Mouse (Mus musculus) lung, postnatal 25 days (tissue): ENCODE data around the gene Kcnj2.

Experiments
- DNase-seq: peaks from one replicate; pipeline ENCODE4 v3.0.0; 2022; ENCODE audit warnings: low spot score

The Kcnj2 gene

DNA sequence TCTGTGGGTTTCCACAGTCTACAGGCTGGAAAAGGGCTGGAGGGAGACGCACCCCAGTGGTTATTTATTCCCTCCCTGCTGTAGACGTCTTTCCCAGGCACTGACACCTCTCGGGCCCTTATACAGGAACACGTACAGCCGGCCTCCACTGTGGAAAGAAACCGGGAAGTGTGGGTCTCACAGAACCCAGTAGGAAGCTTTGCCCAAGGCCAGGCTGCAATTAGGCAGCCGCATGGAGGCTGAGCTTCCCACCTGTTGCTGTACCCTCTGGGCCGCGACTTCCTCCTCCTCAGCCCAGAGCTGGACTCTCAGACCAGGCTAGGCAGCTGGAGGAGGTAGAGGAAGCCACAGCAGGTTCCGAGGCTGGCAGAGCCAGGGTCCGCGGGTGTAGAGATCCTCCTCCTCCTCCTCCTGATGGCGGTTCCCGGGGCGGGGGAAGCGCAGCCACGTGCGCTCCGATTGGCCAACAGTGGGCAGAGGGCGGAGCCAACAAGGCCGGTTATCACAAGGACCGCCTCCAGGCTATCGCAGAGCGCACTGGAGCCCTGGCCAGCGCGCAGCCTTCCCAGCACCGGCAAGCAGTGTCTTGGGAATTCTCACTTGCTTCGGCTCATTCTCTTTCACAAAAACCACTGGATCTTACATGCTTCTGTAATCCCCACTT, at the start of gene Kcnj2:
Gene Kcnj2 (plus strand): TSS at position 530 of the 664 bp plus-strand sequence.
- peak; percentile 95 for DNase-seq

DNA sequence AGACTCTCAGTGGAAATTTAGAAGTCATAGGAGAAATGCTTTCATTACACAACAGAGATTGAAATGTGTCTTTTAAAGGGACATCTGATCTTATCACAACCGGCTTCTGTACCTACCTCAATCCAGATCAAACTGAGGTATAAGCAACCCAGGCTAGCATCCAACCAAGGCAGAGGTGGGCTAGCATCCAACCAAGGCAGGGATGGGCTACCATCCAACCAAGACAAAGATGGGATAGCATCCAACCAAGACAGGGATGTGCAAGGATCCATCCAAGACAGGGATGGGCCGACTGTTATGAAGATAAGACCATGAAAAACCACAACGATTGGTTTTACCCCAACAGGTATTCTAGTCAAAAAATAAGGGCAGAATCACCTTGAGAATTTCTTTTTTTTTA, 49.8 kb upstream of the Kcnj2 start:
- DNase-seq = no peak

DNA sequence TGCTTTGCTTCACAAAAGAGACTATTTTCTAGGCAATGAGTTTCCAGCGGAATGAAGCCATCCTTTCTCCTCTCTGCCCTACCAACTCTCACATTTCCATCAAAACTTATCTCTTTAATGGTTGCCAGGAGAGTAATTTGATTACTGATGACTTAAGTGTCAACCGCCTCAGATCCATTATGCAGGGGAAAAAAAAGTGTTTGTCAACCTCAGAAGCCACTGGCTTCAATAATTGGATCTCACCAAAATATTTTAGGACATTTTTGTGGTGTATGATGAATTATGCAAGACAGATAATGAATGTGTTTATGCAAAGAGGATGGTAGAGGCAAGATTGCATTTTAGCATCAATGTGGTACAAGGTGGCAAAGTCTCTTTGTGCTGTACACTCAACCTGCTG, 45.8 kb upstream of the Kcnj2 start:
- DNase-seq = no peak

DNA sequence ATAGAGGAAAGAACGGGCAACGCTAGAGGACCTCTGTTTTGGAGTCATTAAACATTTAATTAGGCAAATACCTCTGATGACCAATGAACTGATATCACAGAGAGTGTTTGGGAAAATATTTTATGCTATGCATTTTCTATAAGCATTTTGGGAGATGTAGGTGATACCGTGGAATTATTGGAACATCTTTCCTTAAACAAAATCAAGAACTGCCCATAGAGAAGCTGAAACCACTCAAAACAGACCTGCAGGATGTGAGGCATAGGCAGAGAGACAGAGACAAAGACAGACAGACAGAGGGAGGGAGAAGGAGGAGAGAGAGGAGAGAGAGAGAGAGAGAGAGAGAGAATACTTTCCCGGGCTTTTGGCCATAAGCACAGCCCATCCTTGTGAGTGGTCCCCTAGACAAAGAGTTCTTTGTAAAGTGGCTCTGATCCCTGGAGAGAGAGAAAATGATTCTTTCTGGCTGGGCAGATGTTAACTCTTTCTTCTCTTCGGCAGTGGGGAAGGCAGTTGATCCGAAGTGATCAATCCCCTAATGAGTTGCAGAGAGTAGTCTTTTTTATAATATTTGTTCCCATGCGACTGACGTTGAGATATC, 43.2 kb upstream of the Kcnj2 start:
- no peak for DNase-seq

DNA sequence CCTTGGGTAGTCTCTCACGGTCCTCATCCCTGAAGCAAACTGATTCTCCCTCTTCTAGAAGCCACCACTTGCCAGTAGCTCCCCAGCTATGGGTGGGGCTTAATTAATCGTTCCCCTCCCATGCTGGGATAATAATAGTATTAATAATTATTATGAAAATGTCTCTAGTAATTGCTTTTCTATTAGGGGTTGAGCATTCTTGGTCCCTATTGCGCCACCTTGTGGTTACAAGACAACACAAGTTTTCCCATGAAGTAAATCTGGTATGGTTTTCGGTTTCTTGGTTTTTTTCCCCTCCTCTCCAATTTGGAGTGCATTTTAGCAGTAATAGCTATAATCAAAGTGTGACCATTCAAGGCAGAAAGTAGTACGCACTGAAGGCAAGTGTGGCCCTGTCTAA, 23.8 kb upstream of the Kcnj2 start:
- peak; percentile 35 for DNase-seq

GRCm38 (mm10) chr11:111043298-111043697, 22.7 kb upstream of the Kcnj2 start:
- DNase-seq = no peak

DNA sequence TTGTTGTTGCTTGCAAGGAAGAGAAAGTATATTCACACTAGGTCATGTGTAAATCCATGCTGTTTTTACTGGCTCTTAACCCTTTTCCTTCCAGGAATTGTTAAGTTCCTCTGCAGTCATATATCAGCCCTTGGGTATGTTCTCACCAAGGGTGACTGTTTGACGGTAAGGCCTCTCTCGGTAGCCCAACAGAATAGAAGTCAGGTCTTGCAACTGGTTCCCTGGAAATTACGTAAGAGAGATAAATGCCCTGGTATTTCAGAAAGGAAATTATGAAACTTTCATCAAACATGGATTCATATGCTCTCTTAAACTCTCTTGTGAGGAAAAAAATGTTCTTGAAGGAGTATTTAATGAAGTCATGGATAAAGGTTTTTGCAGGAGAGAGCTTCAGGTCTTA, 11.7 kb upstream of the Kcnj2 start:
- no peak for DNase-seq

- no peak for DNase-seq
Observed at GRCm38 (mm10) chr11:111054854-111055822, 10.8 kb upstream of the Kcnj2 start.

- no peak for DNase-seq
Observed at GRCm38 (mm10) chr11:111056030-111056429, 9.9 kb upstream of the Kcnj2 start.

DNA sequence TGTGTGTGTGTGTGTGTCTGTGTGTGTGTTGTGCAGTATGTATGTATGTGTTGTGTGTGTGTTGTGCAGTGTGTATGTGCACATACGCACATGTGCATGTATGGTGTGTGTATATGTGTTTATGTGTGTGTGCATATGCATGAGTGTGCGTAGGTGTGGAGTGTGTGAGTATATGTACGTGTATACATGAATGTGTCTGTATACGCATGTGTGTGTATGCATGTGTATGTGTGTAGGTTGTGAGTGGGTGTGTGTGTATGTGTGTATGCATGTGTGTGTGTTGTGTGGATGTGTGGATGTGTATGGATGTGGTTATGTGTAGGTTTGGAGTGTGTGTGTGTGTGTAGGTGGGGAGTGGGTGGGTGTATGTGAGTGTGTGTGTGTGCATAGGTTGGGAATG, 8.5 kb upstream of the Kcnj2 start:
- DNase-seq = no peak

- no peak for DNase-seq
Observed at GRCm38 (mm10) chr11:111059440-111059839, 6.5 kb upstream of the Kcnj2 start.

- no peak for DNase-seq
Observed at GRCm38 (mm10) chr11:111060216-111060615, 5.7 kb upstream of the Kcnj2 start.

- peak; percentile 53 for DNase-seq
Observed at GRCm38 (mm10) chr11:111064751-111065527, 1.0 kb upstream of the Kcnj2 start.

GRCm38 (mm10) chr11:111066299-111066691, 331 bp downstream of the Kcnj2 start:
- DNase-seq = peak; percentile 11

GRCm38 (mm10) chr11:111067787-111068186, 1.8 kb downstream of the Kcnj2 start:
- no peak for DNase-seq

DNA sequence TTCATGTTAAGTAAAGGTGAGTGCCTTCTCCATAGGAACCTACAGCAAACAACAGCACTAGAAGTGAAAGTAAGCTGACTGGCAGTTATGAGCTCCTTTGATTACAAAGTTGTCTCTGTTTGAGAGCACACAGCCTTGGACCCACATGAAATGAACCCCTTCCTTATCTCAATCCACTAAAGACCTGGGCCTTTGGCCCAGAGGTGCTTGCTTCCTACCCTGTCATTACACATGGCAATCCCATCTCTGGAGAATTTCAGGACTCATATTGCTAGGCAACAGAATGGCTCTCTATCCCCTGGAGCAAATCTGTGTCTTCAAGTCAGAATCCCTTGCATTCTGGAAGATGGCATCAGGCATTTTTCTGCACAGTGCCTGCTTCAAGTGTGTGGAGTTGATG, 4.5 kb downstream of the Kcnj2 start:
- no peak for DNase-seq

DNA sequence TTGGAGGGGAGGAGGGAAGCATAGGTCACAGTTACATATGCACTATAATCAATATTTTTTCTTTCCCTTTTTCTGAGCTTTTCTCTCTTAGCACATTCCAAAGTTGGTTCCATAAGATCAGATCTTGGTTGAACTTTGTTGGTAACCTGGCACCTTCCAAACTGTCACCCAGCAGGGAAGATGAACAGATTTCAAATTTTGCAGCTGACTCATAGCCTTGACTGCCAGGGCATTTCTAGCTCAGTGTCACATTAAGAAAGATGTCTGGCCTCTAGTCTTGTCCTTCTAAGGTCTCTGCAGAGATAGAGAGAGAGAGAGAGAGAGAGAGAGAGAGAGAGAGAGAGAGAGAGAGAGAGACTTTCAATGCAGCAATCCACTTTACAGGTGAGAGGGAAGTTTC, 8.2 kb downstream of the Kcnj2 start:
- DNase-seq = no peak

GRCm38 (mm10) chr11:111078107-111078506, 12.1 kb downstream of the Kcnj2 start:
- DNase-seq = no peak

DNA sequence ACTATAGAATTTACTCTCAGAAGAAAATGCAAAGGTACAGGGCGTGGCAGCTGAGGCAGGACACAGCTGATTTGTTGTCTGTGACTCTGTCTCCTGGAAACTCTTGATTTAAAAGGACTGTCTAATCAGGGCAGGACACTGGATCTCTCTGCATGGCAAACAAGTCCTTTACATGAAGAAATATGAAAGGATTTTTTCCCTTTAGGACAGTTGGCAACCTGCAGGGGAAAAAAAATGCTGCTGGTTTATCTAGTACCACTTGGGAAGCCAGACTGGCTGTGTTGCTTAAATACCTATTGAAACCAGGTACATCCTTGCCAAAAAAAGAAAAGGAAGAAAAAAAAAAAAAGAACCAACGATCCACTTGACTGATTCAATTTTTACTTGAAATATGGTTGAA, 17.0 kb downstream of the Kcnj2 start:
- no peak for DNase-seq

- no peak for DNase-seq
Observed at GRCm38 (mm10) chr11:111086933-111087332, 21.0 kb downstream of the Kcnj2 start.

- DNase-seq = peak; percentile 18
Observed at GRCm38 (mm10) chr11:111088226-111088625, 22.3 kb downstream of the Kcnj2 start.

GRCm38 (mm10) chr11:111088812-111089211, 22.8 kb downstream of the Kcnj2 start:
- DNase-seq = no peak
